Mouse (Mus musculus) heart, adult 18-20 months (tissue): ENCODE measurements at regions not wholly inside any gene's neighbourhood (a gene's known extent, or its start where the extent isn't known, plus 50 kb on each side); places are given as distances from the start of the nearest gene placed in this dataset.
A peak's percentile ranks its signal among the peaks of the same experiment; 100 is the strongest.

ENCODE experiments used
- DNase-seq, 2 experiments: peaks; one replicate each; pipeline ENCODE4 v3.0.0; 2021 to 2022; ENCODE audit warnings: mixed read lengths in 1 of 2

GRCm38 (mm10) chr13:39950203-39950602, 411.0 kb downstream of the Ofcc1 start:
- DNase-seq: no peak

GRCm38 (mm10) chr13:39935216-39935615, 426.0 kb downstream of the Ofcc1 start:
- DNase-seq: no peak

GRCm38 (mm10) chr13:39931487-39931886, 429.8 kb downstream of the Ofcc1 start:
- no peak for DNase-seq

- no peak for DNase-seq
These were observed 432.7 kb downstream of the Ofcc1 start for GRCm38 (mm10) chr13:39928573-39928972.

GRCm38 (mm10) chr13:39924366-39924765, 436.9 kb downstream of the Ofcc1 start:
- DNase-seq: no peak

GRCm38 (mm10) chr13:39923113-39923512, 438.1 kb downstream of the Ofcc1 start:
- DNase-seq: peak; percentile 7 to 35

GRCm38 (mm10) chr13:39907720-39908119, 453.5 kb downstream of the Ofcc1 start:
- DNase-seq: no peak

- DNase-seq: no peak
These were observed 457.0 kb downstream of the Ofcc1 start for GRCm38 (mm10) chr13:39904264-39904663.

GRCm38 (mm10) chr13:39903319-39903718, 457.9 kb downstream of the Ofcc1 start:
- DNase-seq: no peak

- no peak for DNase-seq
These were observed 461.9 kb downstream of the Ofcc1 start for GRCm38 (mm10) chr13:39899332-39899731.

GRCm38 (mm10) chr13:39898412-39898979, 462.8 kb downstream of the Ofcc1 start:
- no peak for DNase-seq

- DNase-seq: no peak
These were observed 467.1 kb downstream of the Ofcc1 start for GRCm38 (mm10) chr13:39894159-39894558.

GRCm38 (mm10) chr13:39881066-39881465, 480.2 kb downstream of the Ofcc1 start:
- no peak for DNase-seq

- no peak for DNase-seq
These were observed 481.1 kb downstream of the Ofcc1 start for GRCm38 (mm10) chr13:39880136-39880535.

GRCm38 (mm10) chr13:39877361-39878141, 483.7 kb downstream of the Ofcc1 start:
- no peak for DNase-seq

GRCm38 (mm10) chr13:39852257-39852800, 508.9 kb downstream of the Ofcc1 start:
- DNase-seq: no peak

GRCm38 (mm10) chr13:39849391-39849790, 511.9 kb downstream of the Ofcc1 start:
- no peak for DNase-seq

- DNase-seq: no peak
These were observed 525.1 kb downstream of the Ofcc1 start for GRCm38 (mm10) chr13:39836053-39836584.

- no peak for DNase-seq
These were observed 525.9 kb downstream of the Ofcc1 start for GRCm38 (mm10) chr13:39835302-39835701.

- DNase-seq: no peak
These were observed 526.6 kb downstream of the Ofcc1 start for GRCm38 (mm10) chr13:39834521-39835245.

GRCm38 (mm10) chr13:39823965-39824555, 537.2 kb downstream of the Ofcc1 start:
- no peak for DNase-seq

GRCm38 (mm10) chr13:39823346-39823954, 537.8 kb downstream of the Ofcc1 start:
- no peak for DNase-seq
